Mouse (Mus musculus) c-Kit-positive CD71-positive TER-119-negative erythroid progenitor cells, embryonic 14.5 days (primary cell): ENCODE data around the gene Pgam1.
"Not testable (repeated sequence)": the region's sequence is repeated elsewhere in the genome, so short reads cannot be mapped to it uniquely, and the experiment has no call there.

Source experiments
- DNase-seq: peaks from one replicate; pipeline ENCODE4 v3.0.0-alpha.2; 2013; ENCODE audit warnings: low read depth

Pgam1 gene

GRCm38 (mm10) chr19:41912121-41913080 lies 678 bp downstream of the Pgam1 start:
- no peak for DNase-seq

- no peak for DNase-seq
Measured at GRCm38 (mm10) chr19:41913774-41914591, 2.3 kb downstream of the Pgam1 start.

DNA sequence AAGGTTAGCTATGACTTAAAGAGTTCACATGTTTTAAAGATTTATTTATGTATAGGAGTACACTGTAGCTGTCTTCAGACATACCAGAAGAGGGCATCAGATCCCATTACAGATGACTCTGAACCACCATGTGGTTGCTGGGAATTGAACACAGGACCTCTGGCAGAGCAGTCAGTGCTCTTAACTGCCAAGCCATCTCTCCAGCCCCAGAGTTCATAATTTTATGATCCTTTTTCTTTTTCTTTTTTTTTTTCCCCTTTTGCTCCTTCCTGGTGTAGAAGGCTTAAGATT lies 2.8 kb downstream of the Pgam1 start:
- not testable (repeated sequence) for DNase-seq

GRCm38 (mm10) chr19:41915294-41915693 lies 3.6 kb downstream of the Pgam1 start:
- DNase-seq, result no peak

GRCm38 (mm10) chr19:41916853-41917252 lies 5.1 kb downstream of the Pgam1 start:
- DNase-seq, result no peak

DNA sequence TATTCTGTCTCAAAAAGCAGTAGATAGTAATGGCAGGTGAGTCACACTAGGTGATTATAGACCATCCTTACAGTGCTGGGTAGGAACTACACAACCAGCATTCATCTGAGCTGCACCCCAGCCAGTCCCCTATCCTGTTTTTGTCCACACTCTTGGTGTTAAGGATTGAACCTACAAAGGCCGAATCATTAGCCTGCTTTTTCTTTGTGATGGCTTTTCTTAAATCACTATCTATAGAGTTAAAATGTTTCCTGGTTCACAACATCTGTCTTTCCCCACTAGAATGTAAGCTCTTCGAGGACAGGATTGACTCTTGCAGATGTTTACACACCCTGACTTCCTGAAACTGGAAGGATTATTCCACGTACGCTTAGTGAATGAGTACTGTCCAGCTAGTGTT lies 7.7 kb downstream of the Pgam1 start:
- no peak for DNase-seq

DNA sequence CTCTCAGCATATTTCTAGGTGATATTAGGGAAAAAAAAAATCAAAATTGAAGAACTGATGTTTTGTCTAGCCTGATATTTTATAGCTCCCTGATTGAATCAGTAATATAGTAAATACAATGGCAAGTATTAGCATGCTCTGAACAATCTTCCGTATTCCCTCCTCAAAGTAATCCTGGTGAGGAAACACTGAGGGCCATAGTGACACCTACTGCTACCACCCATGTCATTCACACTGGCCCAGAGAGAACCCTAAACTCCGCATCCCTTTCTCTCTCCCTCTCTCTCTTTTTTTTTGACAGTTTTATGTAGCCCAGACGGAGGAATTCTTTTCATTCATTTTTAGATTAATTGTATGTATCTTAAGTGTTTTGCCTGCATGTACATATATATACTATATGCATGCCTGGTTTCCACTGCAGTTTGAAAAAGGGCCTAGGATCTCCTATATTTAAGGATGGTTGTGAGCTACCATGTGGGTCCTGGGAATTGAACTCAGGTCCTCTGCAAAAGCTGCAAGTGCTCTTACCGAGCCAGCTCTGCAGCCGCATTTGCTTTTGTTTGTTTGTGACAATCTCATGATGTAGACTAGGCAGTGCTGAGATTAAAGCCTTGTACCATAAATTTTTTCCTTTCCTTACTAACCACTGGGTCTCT lies 8.8 kb downstream of the Pgam1 start:
- no peak for DNase-seq

- peak; percentile 34 for DNase-seq
Measured at GRCm38 (mm10) chr19:41932686-41933085, 21.0 kb downstream of the Pgam1 start.

DNA sequence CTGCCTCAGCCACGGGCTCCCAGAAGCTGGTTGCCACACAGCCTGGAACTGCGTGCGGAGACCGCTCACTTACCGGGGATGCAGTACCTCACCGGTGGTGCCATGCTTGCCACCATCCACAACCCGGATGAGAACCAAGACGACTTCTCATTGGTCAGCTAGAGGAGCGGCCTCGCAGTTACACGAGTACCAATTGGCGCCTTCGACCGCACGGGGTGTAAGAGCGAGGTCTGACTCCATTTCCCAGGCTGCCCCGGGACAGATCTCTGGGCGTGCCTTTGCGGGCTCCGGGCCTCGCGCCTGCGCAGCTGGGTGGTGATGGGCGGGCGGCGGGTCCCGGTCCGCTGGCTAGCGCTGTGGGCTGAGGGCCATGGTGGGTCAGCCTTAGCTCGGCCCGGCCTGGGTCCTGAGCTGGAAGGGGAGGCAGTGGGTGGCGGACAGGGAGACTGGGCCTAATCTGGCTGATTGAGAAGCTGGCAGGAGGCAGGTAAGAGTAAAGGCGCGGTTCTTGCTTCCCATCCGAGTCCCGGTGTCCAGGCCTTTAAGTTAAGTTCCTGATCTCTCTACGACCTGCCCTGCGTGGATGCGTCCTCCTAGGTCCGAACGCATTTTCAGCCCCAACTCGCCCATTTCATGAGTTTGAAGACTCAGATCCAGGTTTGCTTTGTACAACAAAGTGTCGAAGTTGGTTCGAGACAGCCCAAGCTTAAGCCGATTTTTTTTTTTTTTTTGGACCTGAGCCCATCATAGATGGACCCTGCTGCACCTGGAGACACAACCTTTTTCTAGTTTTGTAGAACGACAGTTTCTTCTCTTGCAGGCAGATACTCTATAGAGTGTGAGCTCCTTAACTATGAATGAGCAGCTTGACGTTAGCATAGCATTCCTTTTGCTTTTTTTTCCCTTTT lies 21.7 kb downstream of the Pgam1 start, which contains the start of the genes Exosc1 and Zdhhc16:
Exosc1 (minus strand) TSS at position 245 of the 908 bp plus-strand sequence.
Zdhhc16 (plus strand) TSS at position 302 of the 908 bp plus-strand sequence.
- peak; percentile 98 for DNase-seq

GRCm38 (mm10) chr19:41934124-41934523 lies 22.4 kb downstream of the Pgam1 start:
- peak; percentile 35 for DNase-seq

DNA sequence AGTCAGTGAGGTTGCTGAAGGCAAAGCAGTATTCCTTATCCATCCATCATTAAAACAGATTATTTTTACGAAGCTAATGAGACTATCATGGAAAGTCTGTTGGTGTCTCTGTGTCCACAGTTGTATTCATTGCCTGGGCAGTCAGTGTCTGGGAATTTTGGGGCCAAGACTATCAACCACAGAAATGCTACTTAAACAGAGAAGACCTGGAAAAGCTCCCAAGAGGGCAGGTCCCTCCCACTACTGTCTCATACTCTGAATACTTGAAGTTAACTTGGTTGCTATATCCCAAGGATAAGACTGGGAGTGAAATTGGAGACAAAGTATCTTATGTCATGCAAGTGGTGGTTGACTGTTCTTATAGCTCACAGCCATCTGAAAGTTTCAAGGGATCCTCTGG lies 24.2 kb downstream of the Pgam1 start:
- no peak for DNase-seq

GRCm38 (mm10) chr19:41938539-41938938 lies 26.8 kb downstream of the Pgam1 start:
- no peak for DNase-seq

- no peak for DNase-seq
Measured at GRCm38 (mm10) chr19:41943841-41944240, 32.1 kb downstream of the Pgam1 start.

- DNase-seq, result no peak
Measured at GRCm38 (mm10) chr19:41952287-41952686, 40.6 kb downstream of the Pgam1 start.

DNA sequence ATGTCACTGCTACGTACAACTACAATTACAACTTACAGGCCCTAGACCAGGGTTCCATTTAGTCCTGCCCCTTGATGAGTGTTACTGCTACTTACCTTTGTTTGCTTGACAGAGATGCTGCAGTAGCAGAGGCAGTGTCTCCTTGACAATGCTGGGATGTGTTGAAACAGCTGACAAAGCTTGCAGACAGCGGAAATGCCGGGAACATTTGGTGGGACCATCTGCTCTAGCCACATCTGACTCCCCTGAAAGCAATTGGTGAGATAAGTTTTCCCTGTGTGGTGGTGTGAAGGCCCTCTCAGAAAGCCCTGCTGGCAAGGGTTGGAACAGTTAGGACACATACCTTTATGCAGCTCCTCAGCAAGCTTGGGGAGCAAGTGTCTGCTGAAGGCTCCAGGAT lies 41.9 kb downstream of the Pgam1 start:
- DNase-seq, result no peak
